Mouse (Mus musculus): ENCODE results near the gene Timm13. TPM values are rescaled to one million over a fixed set of nuclear protein-coding genes. Genes with fewer than 3 reads are reported as not detected.

Gene Timm13
- polyA plus RNA-seq, 1 experiment from 2014 or later: 348 TPM

DNA sequence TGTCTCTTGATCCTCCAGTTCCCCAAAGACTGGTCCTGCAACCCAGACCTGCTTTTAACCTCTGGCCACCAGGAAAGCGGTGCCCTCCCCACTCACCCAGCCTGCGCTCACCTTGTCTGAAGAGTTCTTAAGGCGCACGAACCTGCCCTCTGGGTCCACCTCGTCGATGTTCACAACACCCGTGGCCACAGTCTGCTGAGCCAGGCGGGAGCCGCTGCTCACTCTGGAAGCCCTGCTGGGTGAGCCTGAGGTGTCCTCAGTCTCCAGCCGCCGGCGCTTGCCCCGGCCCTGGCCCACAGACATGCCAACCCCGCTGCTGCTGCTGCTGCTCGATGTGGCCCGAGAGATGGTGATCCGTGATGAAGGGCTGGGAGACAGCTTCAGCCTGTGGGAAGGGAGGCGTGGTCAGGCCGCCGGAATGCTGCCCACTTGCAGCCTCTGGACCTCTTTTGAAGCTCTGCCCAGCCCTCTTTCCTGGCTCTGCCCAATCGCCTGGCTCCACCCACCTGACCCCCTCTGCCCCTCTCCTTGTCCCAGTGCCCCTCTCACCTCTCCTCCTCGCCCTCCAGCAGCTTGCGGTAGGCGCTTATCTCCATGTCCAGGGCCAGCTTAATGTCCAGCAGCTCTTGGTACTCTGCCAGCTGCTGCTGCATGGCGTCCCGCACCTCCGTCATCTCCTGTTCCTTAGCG, 3.4 kb upstream of the Timm13 start:
- Histone ChIP-seq H3K9me3 (ENCODE audit: control insufficient read depth, low read length) (no peaks in the 10 kb centered on the region), H3K4me1 (ENCODE audit: control insufficient read depth, insufficient read depth, low read length) (peaks cover 8% of the 10 kb centered on the region), H3K4me2 (ENCODE audit: low read depth, low read length) (no peak overlapping the region), H3K36me3 (ENCODE audit: control insufficient read depth, insufficient read depth, low read length) (peaks cover 70% of the 10 kb centered on the region), H3K27ac (replicated peaks; ENCODE audit: low read depth, low read length) (no peak overlapping the region), H3K4me3 (ENCODE audit: low read depth, low read length) (no peak overlapping the region), H3K9ac (ENCODE audit: low read depth, low read length) (peak overlapping the region; percentile 25; the same call in 1 of the 2 replicates), H3K27me3 (replicated peaks; ENCODE audit: control insufficient read depth, insufficient read depth, low read length) (no peaks in the 10 kb centered on the region)
- 91% methylated on average over 28 of the region's 28 CpGs for WGBS
- DNase-seq (ENCODE audit: low spot score): no peak
- no peak for ATAC-seq (ENCODE audit: low read depth)

DNA sequence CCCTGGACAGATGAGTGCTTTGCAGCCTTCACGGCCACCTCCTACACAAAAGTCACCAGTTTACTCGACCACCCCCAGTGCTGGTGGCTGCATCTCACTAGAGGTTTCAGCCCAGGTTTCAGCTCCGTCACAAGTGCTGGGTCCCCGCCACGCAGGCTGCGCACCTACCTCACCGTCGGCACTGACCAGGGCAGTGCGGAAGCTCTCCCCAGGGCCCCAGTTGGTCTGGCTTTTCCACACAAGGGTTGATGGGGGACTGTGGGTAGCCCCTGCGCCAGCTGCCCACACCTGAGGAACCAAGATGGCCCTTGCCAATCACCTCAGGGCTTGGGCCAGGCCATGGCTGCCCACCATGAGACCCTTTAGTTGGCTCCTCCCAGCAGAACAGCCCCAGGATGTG, 2.5 kb upstream of the Timm13 start:
- Histone ChIP-seq H3K36me3 (ENCODE audit: control insufficient read depth, insufficient read depth, low read length) (peaks cover 68% of the 10 kb centered on the region), H3K27me3 (replicated peaks; ENCODE audit: control insufficient read depth, insufficient read depth, low read length) (no peaks in the 10 kb centered on the region), H3K4me1 (ENCODE audit: control insufficient read depth, insufficient read depth, low read length) (peaks cover 10% of the 10 kb centered on the region), H3K4me3 (ENCODE audit: low read depth, low read length) (no peak overlapping the region), H3K9me3 (ENCODE audit: control insufficient read depth, low read length) (no peaks in the 10 kb centered on the region), H3K9ac (ENCODE audit: low read depth, low read length) (no peak overlapping the region), H3K4me2 (ENCODE audit: low read depth, low read length) (no peak overlapping the region), H3K27ac (replicated peaks; ENCODE audit: low read depth, low read length) (no peak overlapping the region)
- ATAC-seq (ENCODE audit: low read depth): no peak
- DNase-seq (ENCODE audit: low spot score): no peak
- WGBS: 95% methylated on average over 10 of the region's 10 CpGs

DNA sequence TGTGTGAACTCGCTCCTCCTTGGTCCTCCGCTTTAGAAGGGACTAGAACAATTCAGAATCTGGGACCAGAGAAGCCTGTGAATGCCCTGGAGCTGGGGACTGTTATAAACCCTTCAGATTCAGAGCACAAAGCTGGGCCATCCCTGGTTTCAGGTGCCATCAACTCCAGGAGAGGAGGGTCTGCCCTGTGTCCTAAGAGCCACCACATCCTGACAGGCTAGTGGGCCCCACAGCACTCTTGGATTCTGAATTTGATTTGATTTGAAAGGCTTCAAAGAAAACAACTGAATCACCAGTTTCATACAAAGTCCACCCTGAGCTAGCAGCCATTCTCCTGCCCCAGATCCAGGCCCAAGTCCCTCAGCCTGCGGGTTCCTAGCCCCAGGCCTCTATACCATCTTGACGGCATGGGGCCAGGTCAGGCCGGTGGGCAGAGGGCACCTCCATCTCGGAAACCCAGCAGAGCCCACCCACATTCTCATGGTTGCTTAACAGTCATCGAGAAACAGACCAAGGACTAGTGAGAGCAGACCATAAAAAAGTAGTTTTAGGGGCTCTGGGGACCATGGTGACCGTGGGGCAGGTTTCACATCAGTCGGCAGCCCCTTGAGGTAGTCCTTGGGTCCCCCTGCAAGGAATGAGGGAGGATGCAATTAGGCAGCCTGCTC, 1.6 kb upstream of the Timm13 start:
- H3K4me2 ChIP-seq (ENCODE audit: low read depth, low read length): no peak overlapping the region
- H3K9me3 ChIP-seq (ENCODE audit: control insufficient read depth, low read length): no peaks in the 10 kb centered on the region
- peaks cover 60% of the 10 kb centered on the region for H3K36me3 ChIP-seq (ENCODE audit: control insufficient read depth, insufficient read depth, low read length)
- peaks cover 10% of the 10 kb centered on the region for H3K4me1 ChIP-seq (ENCODE audit: control insufficient read depth, insufficient read depth, low read length)
- no peak overlapping the region for H3K4me3 ChIP-seq (ENCODE audit: low read depth, low read length)
- no peak for DNase-seq (ENCODE audit: low spot score)
- no peak for ATAC-seq (ENCODE audit: low read depth)
- no peak overlapping the region for H3K27ac ChIP-seq (replicated peaks; ENCODE audit: low read depth, low read length)
- WGBS: 92% methylated on average over 9 of the region's 9 CpGs
- H3K27me3 ChIP-seq (replicated peaks; ENCODE audit: control insufficient read depth, insufficient read depth, low read length): no peaks in the 10 kb centered on the region
- H3K9ac ChIP-seq (ENCODE audit: low read depth, low read length): no peak overlapping the region

DNA sequence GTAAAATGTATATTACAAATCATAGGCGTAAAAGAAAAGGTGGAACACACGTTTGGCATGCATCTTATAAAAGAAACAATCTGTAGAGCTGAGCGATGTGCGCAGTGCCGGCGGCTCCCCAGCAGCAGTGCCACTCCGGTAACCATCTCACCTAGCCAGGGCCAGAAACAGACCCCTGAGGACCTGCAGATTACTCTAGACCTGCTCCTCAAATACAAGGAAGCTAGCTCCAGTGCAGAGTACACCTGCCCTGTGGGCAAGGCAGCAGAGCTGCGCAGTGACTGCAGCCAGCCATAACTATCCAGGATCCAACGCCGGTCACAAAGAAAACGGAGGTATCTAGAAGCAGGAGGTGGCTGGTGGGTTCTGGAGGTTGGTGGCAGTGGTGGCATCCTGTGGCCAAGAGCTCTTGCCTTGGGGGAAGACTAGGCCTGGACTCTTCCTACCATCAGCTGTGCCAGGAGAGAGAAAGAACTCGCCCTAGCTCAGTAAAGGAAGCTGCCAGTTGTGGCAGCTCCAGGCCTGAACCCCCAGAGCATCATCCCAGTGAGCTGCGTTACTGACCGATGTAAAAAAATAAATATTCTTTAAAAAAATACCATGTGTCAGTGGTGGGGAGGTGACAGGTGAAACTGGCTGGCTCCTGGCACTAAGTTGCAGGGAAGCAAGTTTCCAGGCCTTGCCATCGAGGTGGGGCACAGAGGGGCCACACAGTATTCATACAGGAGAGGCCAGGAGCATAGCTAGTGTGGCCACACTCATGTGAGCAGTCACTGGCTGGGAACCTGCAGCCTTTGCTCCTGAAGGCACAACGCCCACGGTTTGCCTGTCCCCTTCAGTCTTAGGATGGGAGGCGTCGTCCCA, 872 bp upstream of the Timm13 start:
- Histone ChIP-seq H3K36me3 (ENCODE audit: control insufficient read depth, insufficient read depth, low read length) (peaks cover 56% of the 10 kb centered on the region), H3K4me3 (ENCODE audit: low read depth, low read length) (peak overlapping the region; percentile 10), H3K27ac (replicated peaks; ENCODE audit: low read depth, low read length) (peak overlapping the region; percentile 67), H3K4me1 (ENCODE audit: control insufficient read depth, insufficient read depth, low read length) (peaks cover 10% of the 10 kb centered on the region), H3K9me3 (ENCODE audit: control insufficient read depth, low read length) (no peaks in the 10 kb centered on the region), H3K27me3 (replicated peaks; ENCODE audit: control insufficient read depth, insufficient read depth, low read length) (no peaks in the 10 kb centered on the region), H3K9ac (ENCODE audit: low read depth, low read length) (peak overlapping the region; percentile 39; the same call in 1 of the 2 replicates), H3K4me2 (ENCODE audit: low read depth, low read length) (peak overlapping the region; percentile 42)
- WGBS: 86% methylated on average over 19 of the region's 19 CpGs
- DNase-seq (ENCODE audit: low spot score): no peak
- ATAC-seq (ENCODE audit: low read depth): no peak

DNA sequence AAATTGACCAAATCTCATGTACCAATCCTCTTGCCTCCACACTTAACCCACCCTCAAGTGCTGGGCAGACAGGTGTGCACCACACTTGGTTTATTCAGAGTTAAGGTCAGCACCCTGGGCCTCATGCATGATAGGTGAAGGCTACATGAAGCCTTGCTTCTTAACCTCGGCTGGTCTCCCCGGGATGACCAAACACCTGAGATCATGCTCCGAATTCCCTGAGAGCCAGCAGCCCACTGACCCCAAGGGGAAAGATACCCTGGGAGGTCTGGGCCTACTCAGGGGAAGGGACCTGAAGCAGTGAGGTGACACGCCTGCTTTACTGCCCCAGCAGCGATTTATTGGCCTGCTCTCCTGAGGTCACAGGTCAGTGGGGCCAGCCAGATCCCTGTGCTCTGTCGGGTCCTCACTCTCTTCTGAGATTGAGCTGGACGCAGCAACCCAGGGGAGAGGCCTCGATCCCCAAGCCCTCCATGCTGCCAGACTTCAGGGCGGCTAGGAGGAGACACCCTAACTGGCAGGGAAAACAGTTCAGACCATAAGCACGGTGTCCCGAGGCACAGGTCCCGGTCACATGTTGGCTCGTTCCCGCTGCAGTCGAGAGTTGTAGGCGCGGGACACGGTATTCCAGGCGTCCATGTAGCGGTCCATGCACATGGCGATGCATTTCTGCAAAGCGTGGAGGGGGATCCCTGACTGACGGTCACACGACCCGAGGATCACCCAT, 1.0 kb downstream of the Timm13 start:
- no peaks in the 10 kb centered on the region for H3K27me3 ChIP-seq (replicated peaks; ENCODE audit: control insufficient read depth, insufficient read depth, low read length)
- no peaks in the 10 kb centered on the region for H3K9me3 ChIP-seq (ENCODE audit: control insufficient read depth, low read length)
- 16% methylated on average over 23 of the region's 25 CpGs for WGBS
- peak overlapping the region; percentile 73 for H3K4me3 ChIP-seq (ENCODE audit: low read depth, low read length)
- ATAC-seq (ENCODE audit: low read depth) (no peak), DNase-seq (ENCODE audit: low spot score) (no peak)
- H3K4me2 ChIP-seq (ENCODE audit: low read depth, low read length): peak overlapping the region; percentile 72
- H3K4me1 ChIP-seq (ENCODE audit: control insufficient read depth, insufficient read depth, low read length): peaks cover 10% of the 10 kb centered on the region
- H3K36me3 ChIP-seq (ENCODE audit: control insufficient read depth, insufficient read depth, low read length): peaks cover 38% of the 10 kb centered on the region
- H3K9ac ChIP-seq (ENCODE audit: low read depth, low read length): peak overlapping the region; percentile 75
- no peak overlapping the region for H3K27ac ChIP-seq (replicated peaks; ENCODE audit: low read depth, low read length)

DNA sequence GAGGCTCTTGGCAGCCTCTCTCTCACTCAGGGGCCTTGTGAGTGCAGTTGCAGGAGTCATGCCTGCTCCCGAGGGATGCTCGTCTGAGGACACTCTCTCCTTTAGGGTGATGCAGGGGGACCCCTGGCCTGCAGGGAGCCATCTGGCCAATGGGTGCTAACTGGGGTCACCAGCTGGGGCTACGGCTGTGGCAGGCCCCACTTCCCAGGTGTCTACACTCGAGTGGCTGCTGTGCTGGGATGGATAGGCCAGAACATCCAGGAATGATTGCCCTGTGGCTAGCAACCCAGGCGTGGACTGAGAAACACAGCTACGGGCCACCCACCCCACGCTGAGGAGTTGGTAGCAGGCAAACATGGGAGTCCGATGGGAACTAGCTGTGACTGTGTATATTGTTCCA, 1.7 kb downstream of the Timm13 start:
- Histone ChIP-seq H3K36me3 (ENCODE audit: control insufficient read depth, insufficient read depth, low read length) (peaks cover 31% of the 10 kb centered on the region), H3K9me3 (ENCODE audit: control insufficient read depth, low read length) (no peaks in the 10 kb centered on the region), H3K4me3 (ENCODE audit: low read depth, low read length) (no peak overlapping the region), H3K4me1 (ENCODE audit: control insufficient read depth, insufficient read depth, low read length) (peaks cover 10% of the 10 kb centered on the region), H3K27ac (replicated peaks; ENCODE audit: low read depth, low read length) (no peak overlapping the region), H3K27me3 (replicated peaks; ENCODE audit: control insufficient read depth, insufficient read depth, low read length) (no peaks in the 10 kb centered on the region), H3K4me2 (ENCODE audit: low read depth, low read length) (peak overlapping the region; percentile 72), H3K9ac (ENCODE audit: low read depth, low read length) (0 out of 2 replicates have a peak overlapping the region, but pooled peaks have one; percentile 14)
- DNase-seq (ENCODE audit: low spot score) (no peak), ATAC-seq (ENCODE audit: low read depth) (no peak)
- 94% methylated on average over 8 of the region's 8 CpGs for WGBS

DNA sequence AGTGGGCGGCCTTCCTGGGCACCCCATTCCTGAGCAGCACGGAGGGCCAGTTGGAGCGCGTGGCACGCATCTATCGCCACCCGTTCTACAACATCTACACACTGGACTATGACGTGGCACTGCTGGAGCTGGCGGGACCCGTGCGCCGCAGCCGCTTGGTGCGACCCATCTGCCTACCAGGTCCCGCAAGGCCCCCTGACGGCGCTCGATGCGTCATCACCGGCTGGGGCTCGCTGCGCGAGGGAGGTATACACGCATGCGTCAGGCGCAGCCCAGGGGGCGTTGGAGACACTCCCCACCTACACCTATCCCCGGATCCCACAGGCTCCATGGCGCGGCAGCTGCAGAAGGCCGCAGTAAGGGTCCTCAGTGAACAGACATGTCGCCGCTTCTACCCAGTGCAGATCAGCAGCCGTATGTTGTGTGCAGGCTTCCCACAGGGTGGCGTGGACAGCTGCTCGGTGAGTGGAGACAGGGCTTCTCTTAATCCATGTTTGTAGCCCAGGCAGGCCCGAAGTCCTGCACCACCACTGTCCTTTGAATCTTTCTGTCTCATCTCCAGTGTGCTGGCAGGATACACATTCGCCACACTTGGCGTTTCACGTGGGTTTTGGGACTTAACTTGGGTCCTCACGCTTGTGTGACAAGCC, 2.8 kb downstream of the Timm13 start:
- ATAC-seq (ENCODE audit: low read depth): no peak

More for the DNA sequence above, 2.8 kb downstream of the Timm13 start:
- DNase-seq (ENCODE audit: low spot score): peak; percentile 19
- H3K27me3 ChIP-seq (replicated peaks; ENCODE audit: control insufficient read depth, insufficient read depth, low read length): no peaks in the 10 kb centered on the region
- H3K36me3 ChIP-seq (ENCODE audit: control insufficient read depth, insufficient read depth, low read length): peaks cover 21% of the 10 kb centered on the region; the same call in 1 of the 2 replicates
- 0 out of 2 replicates have a peak overlapping the region, but pooled peaks have one; percentile 11 for H3K4me3 ChIP-seq (ENCODE audit: low read depth, low read length)
- H3K9me3 ChIP-seq (ENCODE audit: control insufficient read depth, low read length): no peaks in the 10 kb centered on the region
- H3K9ac ChIP-seq (ENCODE audit: low read depth, low read length): peak overlapping the region; percentile 51; the same call in 1 of the 2 replicates
- H3K4me2 ChIP-seq (ENCODE audit: low read depth, low read length): peak overlapping the region; percentile 26
- H3K4me1 ChIP-seq (ENCODE audit: control insufficient read depth, insufficient read depth, low read length): peaks cover 10% of the 10 kb centered on the region
- no peak overlapping the region for H3K27ac ChIP-seq (replicated peaks; ENCODE audit: low read depth, low read length)
- WGBS: 26% methylated on average over 33 of the region's 41 CpGs
